Mouse (Mus musculus): ENCODE measurements around the gene Ccdc154. TPM values are rescaled to one million over a fixed set of nuclear protein-coding genes. Genes with fewer than 3 reads are reported as not detected.
"Not testable (repeated sequence)": the region's sequence is repeated elsewhere in the genome, so short reads cannot be mapped to it uniquely, and the experiment has no call there.

Ccdc154 gene
- polyA plus RNA-seq (2011; ENCODE audit: insufficient read length, low read depth, missing spikeins), result 0.20 and 0.21 TPM in 2 replicates

DNA sequence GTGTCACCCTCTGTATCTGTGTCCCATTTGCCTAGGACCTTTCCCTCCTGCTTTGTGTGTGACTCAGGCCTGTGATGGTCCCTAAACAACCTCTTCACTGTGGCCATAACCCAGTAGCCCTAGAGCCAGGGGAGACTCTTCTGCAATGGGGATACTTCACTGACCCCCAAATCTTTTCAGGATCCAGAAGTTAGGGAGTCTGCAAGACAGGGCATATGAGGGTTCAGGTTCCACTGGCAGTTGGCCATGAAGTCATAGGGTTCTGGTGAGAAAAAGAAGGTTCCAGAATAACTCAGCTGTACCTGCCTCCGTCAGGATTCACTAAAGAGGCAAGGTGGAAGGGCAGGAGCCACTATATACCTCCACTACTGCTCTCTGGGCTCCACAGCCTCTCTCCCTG, at the start of gene Ccdc154:
Gene Ccdc154 (plus strand): TSS at position 301 of the 400 bp plus-strand sequence.
- Histone ChIP-seq H3K4me1 (ENCODE audit: control insufficient read depth, insufficient read depth, low read length) (0 out of 2 replicates have a peak, but pooled peaks cover 8% of the 10 kb centered on the region), H3K27ac (ENCODE audit: insufficient read depth, low read length) (no peak within 1 kb of the TSS), H3K4me3 (ENCODE audit: insufficient read depth, low read length) (no peak within 1 kb of the TSS)
- TF ChIP-seq POLR2A (IDR thresholded peaks at IDR 0.05; ENCODE audit: low read depth, low read length) (no peak), CTCF (IDR thresholded peaks at IDR 0.05; ENCODE audit: borderline replicate concordance, insufficient read depth, low read length) (no peak)

DNA sequence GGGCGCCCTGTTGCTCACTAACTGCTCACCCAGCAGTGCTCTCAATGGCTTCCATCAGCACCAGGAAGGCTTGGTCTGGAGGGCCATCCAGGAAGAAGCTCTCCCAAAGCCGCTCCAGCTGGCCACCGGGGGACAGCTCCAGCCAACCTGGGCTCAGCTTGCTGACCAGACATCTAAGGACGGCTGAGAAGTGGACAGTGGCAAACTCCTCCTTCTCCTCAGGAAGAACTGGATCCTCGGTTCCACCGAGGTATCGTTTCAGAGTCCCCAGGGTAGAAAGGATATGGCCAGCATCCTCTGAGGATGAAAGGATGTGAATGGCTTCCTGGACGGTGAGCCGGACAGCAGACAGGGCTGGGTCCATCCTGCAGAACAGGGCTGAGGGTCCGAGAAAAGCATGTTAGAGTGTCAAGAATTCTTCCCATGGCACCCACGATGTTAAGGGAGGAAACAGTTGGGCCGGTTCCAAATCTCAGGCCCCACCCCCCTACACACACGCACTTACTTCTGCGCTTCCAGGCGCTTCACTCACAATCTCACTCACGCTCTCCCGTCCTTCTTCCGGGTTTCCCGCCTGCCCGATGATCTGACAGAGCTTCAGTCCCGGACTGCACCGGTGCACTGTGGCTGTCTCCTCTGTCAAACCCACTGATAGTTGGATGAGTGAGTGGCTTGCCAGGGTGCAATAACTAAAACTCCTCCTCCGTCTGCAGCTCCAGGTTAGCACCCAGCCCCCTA, 47.2 kb upstream of the Ccdc154 start:
- TF ChIP-seq POLR2A (IDR thresholded peaks at IDR 0.05; ENCODE audit: low read depth, low read length) (no peak), CTCF (IDR thresholded peaks at IDR 0.05; ENCODE audit: borderline replicate concordance, insufficient read depth, low read length) (no peak)
- H3K4me1 ChIP-seq (ENCODE audit: control insufficient read depth, insufficient read depth, low read length), result 0 out of 2 replicates have a peak, but pooled peaks cover 2% of the 10 kb centered on the region
- peak overlapping the region; percentile 45 for H3K4me3 ChIP-seq (ENCODE audit: insufficient read depth, low read length)
- peak overlapping the region; percentile 63 for H3K27ac ChIP-seq (ENCODE audit: insufficient read depth, low read length)

DNA sequence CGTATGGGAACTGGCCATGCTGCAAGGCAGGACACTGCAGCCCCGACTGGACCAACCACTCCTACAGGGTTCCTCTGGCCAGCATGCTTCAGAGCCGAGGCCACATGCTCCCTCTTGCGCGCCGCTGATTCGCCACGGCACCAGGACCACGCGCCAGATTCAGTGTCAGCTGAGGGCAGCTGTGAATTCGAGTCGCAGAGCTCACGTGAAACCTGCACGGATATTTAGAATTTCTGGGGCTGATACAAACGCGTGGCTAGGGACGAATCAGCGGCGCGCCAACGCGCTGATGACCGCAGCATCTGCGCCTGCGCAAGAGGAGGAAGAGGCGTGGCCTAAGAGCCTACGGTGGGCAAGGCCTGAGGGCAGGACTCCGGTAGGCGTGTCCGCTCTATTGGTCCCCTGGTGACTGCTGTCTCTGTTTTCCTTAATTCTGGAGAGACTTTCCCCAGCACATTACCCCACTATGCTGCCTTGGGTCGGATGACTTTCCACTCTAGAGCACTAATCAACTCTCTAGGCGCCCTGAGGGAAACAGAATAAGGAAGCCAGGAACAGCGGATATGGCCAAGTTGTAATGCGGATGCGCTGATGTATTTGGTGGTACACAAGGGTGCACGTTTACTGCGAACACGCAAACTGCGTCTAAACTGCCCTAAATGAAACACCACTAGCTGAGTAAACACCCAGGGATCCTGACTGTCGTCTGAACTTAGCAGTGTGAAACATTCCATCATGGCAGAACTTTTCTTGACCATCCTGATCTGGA, 46.4 kb upstream of the Ccdc154 start, which contains the start of gene Telo2:
Gene Telo2 (minus strand): TSS at position 304 of the 769 bp plus-strand sequence.
- H3K27ac ChIP-seq (ENCODE audit: insufficient read depth, low read length), result peak within 1 kb of the TSS; percentile 63
- peak within 1 kb of the TSS; percentile 45 for H3K4me3 ChIP-seq (ENCODE audit: insufficient read depth, low read length)
- H3K4me1 ChIP-seq (ENCODE audit: control insufficient read depth, insufficient read depth, low read length), result 0 out of 2 replicates have a peak, but pooled peaks cover 2% of the 10 kb centered on the region
- TF ChIP-seq CTCF (IDR thresholded peaks at IDR 0.05; ENCODE audit: borderline replicate concordance, insufficient read depth, low read length), result no peak
- peak; percentile 58 for TF ChIP-seq POLR2A (IDR thresholded peaks at IDR 0.05; ENCODE audit: low read depth, low read length)

DNA sequence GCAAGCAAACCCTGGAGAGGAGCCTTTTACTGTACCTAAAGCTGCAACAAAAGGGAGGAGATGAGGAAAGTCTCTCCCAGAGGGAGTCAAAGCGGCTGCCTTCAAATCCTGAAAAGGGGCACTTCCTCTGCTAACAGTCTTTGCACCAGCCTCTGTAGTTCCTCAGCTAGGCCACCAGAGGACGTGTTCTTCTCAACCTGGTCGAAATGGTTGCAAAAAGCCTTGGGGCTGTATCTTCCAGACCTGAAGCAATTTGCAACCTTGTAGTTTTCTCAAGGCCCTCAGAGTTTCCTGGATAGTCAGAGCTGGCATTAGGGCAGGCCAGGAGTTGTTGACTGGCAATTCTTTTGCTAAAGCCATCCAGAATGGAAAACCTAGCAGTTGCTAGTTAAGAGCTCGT, 45.0 kb upstream of the Ccdc154 start:
- Histone ChIP-seq H3K4me1 (ENCODE audit: control insufficient read depth, insufficient read depth, low read length) (0 out of 2 replicates have a peak, but pooled peaks cover 2% of the 10 kb centered on the region), H3K4me3 (ENCODE audit: insufficient read depth, low read length) (no peak overlapping the region), H3K27ac (ENCODE audit: insufficient read depth, low read length) (no peak overlapping the region)
- TF ChIP-seq CTCF (IDR thresholded peaks at IDR 0.05; ENCODE audit: borderline replicate concordance, insufficient read depth, low read length) (no peak), POLR2A (IDR thresholded peaks at IDR 0.05; ENCODE audit: low read depth, low read length) (no peak)

DNA sequence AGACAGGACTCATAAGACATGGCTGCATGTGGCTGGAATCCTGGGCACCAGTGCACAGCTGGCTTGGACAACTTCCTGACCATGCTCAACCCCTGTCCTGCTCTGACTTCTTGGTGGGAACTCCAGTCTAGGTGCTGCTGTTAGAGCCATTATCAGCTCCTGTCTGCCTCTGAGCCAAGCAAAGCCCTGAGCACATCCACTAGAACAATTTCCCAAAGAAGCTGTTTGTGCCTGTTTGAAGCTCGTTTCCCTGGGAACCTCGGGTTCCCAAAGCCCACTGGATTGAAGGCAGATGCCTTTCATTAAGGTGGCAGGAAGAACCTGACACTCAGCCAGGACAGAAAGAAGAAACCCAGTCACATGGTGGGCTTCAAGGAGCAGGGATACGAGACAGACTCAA, 41.9 kb upstream of the Ccdc154 start, which contains the start of gene Ptx4:
Gene Ptx4 (plus strand): TSS at position 355 of the 400 bp plus-strand sequence.
- H3K27ac ChIP-seq (ENCODE audit: insufficient read depth, low read length), result no peak within 1 kb of the TSS

DNA sequence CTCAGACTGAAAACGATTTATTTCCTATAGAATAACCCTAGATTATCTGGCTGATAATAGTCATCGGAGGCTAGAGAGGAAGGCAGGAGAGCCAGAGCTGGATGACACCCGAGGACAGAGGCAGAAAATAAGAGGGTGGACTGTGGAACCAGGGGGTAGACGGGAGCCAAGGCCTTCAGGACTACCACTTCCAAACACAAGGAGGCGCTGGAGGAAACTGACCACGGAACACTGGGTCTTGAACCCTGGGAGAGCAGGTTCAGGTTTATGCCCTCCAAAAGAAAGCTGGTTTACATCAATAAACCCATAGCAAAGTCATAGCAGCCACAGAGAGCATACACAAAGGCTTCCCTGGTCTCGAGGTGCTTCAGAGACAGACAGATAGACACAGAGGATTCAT, 38.3 kb upstream of the Ccdc154 start:
- H3K4me3 ChIP-seq (ENCODE audit: insufficient read depth, low read length), result no peak overlapping the region
- no peaks in the 10 kb centered on the region for H3K4me1 ChIP-seq (ENCODE audit: control insufficient read depth, insufficient read depth, low read length)
- no peak overlapping the region for H3K27ac ChIP-seq (ENCODE audit: insufficient read depth, low read length)
- TF ChIP-seq CTCF (IDR thresholded peaks at IDR 0.05; ENCODE audit: borderline replicate concordance, insufficient read depth, low read length) (no peak), POLR2A (IDR thresholded peaks at IDR 0.05; ENCODE audit: low read depth, low read length) (no peak)

More for the DNA sequence above, 41.9 kb upstream of the Ccdc154 start, which contains the start of gene Ptx4:
- no peak within 1 kb of the TSS for H3K4me3 ChIP-seq (ENCODE audit: insufficient read depth, low read length)
- 0 out of 2 replicates have a peak, but pooled peaks cover 2% of the 10 kb centered on the region for H3K4me1 ChIP-seq (ENCODE audit: control insufficient read depth, insufficient read depth, low read length)
- TF ChIP-seq POLR2A (IDR thresholded peaks at IDR 0.05; ENCODE audit: low read depth, low read length) (no peak), CTCF (IDR thresholded peaks at IDR 0.05; ENCODE audit: borderline replicate concordance, insufficient read depth, low read length) (no peak)

DNA sequence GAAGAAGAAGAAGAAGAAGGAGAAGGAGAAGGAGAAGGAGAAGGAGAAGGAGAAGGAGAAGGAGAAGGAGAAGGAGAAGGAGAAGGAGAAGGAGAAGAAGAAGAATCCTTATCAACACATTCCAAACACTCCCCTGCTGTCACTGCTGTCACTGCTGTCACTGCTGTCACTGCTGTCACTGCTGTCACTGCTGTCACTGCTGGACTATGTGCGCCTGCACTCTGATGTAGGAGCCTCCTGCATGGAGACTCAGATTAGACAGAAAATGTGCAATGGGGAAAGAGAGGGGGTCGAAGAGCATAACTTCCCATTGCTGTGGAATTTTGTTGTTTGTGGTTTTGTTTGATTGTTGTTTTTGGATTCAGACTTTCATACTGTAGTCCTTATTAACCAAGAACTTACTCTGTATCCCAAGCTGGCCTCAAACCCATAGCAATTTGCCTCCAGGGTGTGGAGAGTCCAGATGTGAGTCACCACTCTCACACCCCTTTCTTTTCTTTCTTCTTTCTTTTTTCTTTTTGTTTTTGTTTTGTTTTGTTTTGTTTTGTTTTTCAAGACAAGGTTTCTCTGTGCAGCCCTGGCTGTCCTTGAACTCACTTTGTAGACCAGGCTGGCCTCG, 36.7 kb upstream of the Ccdc154 start:
- not testable (repeated sequence) for H3K4me3 ChIP-seq (ENCODE audit: insufficient read depth, low read length); H3K27ac ChIP-seq (ENCODE audit: insufficient read depth, low read length); H3K4me1 ChIP-seq (ENCODE audit: control insufficient read depth, insufficient read depth, low read length)

DNA sequence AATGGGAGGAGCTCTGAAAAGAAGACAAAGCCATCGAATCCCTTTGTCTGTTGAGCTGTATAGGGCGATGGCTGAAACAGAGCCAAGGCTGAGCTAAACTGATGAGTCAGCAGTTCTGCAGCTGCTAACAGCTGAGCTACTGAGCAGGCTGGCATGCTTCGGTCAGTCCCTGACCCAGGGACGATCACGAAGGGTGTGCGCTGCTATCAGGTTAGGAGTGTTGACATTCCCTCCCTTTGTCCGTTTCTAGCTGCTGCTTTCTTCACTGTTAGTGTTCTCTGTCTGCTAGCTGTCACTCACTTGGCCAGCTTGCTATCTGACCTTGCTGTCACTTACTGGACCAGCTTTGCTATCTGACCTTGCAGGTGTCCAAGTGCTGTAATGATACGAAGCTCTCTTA, 35.2 kb upstream of the Ccdc154 start:
- Histone ChIP-seq H3K27ac (ENCODE audit: insufficient read depth, low read length) (no peak overlapping the region), H3K4me1 (ENCODE audit: control insufficient read depth, insufficient read depth, low read length) (no peaks in the 10 kb centered on the region), H3K4me3 (ENCODE audit: insufficient read depth, low read length) (no peak overlapping the region)
- TF ChIP-seq POLR2A (IDR thresholded peaks at IDR 0.05; ENCODE audit: low read depth, low read length) (no peak), CTCF (IDR thresholded peaks at IDR 0.05; ENCODE audit: borderline replicate concordance, insufficient read depth, low read length) (no peak)

DNA sequence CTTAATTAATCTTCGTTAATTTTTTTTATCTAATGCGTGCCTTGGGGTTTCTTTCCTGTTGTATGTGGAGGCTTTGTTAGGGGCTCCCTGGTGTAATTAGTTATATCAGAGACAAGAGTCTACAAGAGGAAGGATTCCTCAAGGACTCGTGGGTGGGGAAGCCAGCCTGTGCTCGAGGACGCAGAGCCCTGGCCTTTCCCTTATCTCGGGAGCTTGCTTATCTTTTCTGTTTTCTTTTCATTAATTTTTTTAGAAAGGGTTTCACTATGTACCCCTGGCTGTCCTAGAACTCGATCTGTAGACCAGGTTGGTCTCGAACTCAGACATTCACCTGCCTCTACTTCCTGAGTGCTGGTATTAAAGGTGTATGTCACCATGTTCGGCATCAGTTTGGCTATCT, 34.6 kb upstream of the Ccdc154 start:
- H3K4me1 ChIP-seq (ENCODE audit: control insufficient read depth, insufficient read depth, low read length), result no peaks in the 10 kb centered on the region
- H3K4me3 ChIP-seq (ENCODE audit: insufficient read depth, low read length), result no peak overlapping the region
- H3K27ac ChIP-seq (ENCODE audit: insufficient read depth, low read length), result no peak overlapping the region
- TF ChIP-seq CTCF (IDR thresholded peaks at IDR 0.05; ENCODE audit: borderline replicate concordance, insufficient read depth, low read length), result no peak
- no peak for TF ChIP-seq POLR2A (IDR thresholded peaks at IDR 0.05; ENCODE audit: low read depth, low read length)
